Mouse (Mus musculus): Measurements from ENCODE around the gene Pef1. TPM values are rescaled to one million over a fixed set of nuclear protein-coding genes. Genes with fewer than 3 reads are reported as not detected.

The Pef1 gene
- 15.4 and 17.9 TPM in 2 replicates for total RNA-seq (2017)

- 0 out of 4 replicates have a peak, but pooled peaks of 1 of the 2 experiments have one; percentile 48 for ATAC-seq (replicated peaks in 1 of 2; ENCODE audit: insufficient read depth in 1 of 2, low FRiP score in 2 of 2, low TSS enrichment in 1 of 2, low read depth in 1 of 2, poor library complexity in 2 of 2, severe bottlenecking in 2 of 2)
Observed at GRCm38 (mm10) chr4:130102111-130102651, at the start of gene Pef1. Gene Pef1, plus strand, starts transcription at chr4:130102558.

- no peak for ATAC-seq (replicated peaks in 1 of 2; ENCODE audit: insufficient read depth in 1 of 2, low FRiP score in 2 of 2, low TSS enrichment in 1 of 2, low read depth in 1 of 2, poor library complexity in 2 of 2, severe bottlenecking in 2 of 2)
Observed at GRCm38 (mm10) chr4:130053111-130053510, 49.2 kb upstream of the Pef1 start.

DNA sequence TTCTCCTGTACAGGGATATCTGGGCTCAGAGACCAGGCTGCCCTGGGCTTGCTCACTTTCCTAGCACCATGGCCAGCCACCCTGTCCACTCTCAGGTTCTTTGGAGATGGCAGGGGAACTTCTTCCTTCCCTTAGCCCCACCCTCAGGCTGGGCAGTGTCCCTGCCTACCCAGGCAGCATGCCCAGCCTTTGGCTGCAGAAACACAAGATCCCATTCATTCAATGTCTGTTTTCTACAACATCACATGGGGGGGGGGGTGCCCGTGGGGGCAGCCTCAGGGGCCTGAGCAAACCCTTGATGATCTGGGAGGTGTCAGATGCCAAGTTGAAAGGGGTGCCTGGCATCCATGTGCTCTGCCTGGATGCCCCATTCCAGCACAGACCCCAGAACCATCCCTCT is 47.6 kb upstream of the Pef1 start:
- ATAC-seq (replicated peaks in 1 of 2; ENCODE audit: insufficient read depth in 1 of 2, low FRiP score in 2 of 2, low TSS enrichment in 1 of 2, low read depth in 1 of 2, poor library complexity in 2 of 2, severe bottlenecking in 2 of 2): no peak

DNA sequence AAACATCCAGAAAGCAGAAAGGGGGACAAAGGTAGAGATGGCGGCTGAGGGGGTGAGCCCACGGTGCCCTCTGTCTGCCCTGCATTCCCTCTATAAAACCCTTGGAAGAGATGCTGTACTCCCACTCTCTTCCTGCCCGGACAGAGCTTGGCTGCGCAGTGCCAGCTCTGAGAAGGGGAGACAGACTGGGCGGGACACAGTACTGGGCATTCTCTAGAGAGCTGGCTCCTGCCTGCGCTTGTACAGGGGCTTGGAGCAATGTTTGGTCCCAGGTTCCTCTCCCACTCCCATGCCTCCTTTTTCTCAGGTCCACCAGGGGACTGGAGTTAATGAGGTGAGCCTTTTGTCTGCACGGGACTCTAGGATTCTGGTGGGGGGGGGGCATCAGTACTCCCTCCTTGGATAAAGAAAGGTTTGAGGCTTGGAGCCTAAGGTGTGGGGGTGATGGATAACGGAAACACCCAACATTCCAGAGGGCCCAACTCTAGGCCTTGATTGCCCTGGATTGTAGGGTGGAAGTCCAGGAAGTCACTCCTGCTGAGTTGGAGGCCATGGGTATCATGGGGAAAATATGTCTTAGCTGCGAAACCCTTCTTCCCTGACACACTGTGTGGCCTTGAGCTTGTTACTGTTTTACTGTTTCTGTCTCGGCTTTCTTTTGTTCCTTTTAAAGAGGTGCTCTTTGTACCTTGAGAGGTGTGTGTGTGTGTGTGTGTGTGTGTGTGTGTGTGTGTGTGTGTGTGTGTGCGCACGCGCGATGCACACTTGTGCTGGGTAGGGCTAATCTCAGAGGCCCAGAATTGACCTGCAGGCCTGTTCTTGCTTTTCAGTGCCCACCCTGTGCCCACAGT is 47.0 kb upstream of the Pef1 start:
- ATAC-seq (replicated peaks in 1 of 2; ENCODE audit: insufficient read depth in 1 of 2, low FRiP score in 2 of 2, low TSS enrichment in 1 of 2, low read depth in 1 of 2, poor library complexity in 2 of 2, severe bottlenecking in 2 of 2): no peak

DNA sequence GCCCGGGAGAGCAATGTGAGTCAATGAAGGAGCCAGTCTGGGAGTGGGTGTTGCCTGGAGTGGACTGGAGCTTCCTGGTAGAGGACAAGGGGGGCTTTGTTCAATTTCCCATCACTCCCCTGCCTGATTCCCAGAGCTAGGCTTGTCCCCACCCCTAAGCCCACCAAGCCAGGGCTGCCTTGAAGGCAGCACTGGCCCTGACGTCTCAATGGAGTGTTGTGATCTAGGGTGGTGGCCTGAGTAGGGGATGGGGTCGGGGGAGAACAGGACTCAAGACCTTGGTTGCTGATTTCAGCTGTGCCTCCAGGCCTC is 46.4 kb upstream of the Pef1 start:
- ATAC-seq (replicated peaks in 1 of 2; ENCODE audit: insufficient read depth in 1 of 2, low FRiP score in 2 of 2, low TSS enrichment in 1 of 2, low read depth in 1 of 2, poor library complexity in 2 of 2, severe bottlenecking in 2 of 2): no peak

GRCm38 (mm10) chr4:130056471-130056870 is 45.9 kb upstream of the Pef1 start:
- no peak for ATAC-seq (replicated peaks in 1 of 2; ENCODE audit: insufficient read depth in 1 of 2, low FRiP score in 2 of 2, low TSS enrichment in 1 of 2, low read depth in 1 of 2, poor library complexity in 2 of 2, severe bottlenecking in 2 of 2)

DNA sequence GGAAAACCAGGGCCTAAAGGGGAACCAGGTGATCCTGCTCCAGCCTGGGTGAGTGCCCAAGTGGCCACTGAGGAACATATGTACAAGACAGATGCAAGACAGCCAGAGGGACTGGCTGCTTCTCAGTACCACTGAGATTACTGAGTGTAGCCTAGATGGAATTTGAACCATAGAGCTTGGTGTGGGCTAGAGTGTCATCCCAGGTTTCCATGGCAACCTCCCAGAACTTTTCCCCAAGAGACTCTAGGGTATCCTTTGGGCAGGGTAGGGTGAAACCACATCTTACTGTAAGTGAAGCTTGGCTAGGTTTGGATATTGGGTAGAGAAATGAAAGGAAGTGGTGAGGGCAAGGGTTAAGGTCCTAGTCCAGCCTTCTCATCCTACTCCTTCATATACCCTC is 41.4 kb upstream of the Pef1 start:
- ATAC-seq (replicated peaks in 1 of 2; ENCODE audit: insufficient read depth in 1 of 2, low FRiP score in 2 of 2, low TSS enrichment in 1 of 2, low read depth in 1 of 2, poor library complexity in 2 of 2, severe bottlenecking in 2 of 2): no peak

- ATAC-seq (replicated peaks in 1 of 2; ENCODE audit: insufficient read depth in 1 of 2, low FRiP score in 2 of 2, low TSS enrichment in 1 of 2, low read depth in 1 of 2, poor library complexity in 2 of 2, severe bottlenecking in 2 of 2): no peak
Observed at GRCm38 (mm10) chr4:130063191-130063590, 39.2 kb upstream of the Pef1 start.

DNA sequence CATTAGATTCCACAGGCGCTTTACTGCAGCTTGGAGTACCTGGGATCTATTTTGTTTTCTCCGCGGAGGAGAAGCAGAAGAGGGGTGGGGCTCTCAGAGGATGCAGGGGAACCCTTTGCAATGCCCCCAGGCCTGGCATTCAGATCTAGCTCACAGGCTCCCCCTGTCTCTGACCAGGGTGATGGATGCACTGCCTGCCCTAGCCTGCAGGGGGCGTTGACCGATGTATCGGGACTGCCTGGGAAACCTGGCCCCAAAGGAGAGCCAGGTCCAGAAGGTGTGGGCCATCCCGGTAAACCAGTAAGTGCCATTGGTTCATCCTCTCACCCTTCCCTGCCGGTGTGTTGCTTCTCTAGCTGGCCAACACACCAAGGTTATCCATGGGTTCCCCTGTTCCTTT is 35.5 kb upstream of the Pef1 start:
- peak; percentile 22 to 49; a peak in 3 of 4 replicates for ATAC-seq (replicated peaks in 1 of 2; ENCODE audit: insufficient read depth in 1 of 2, low FRiP score in 2 of 2, low TSS enrichment in 1 of 2, low read depth in 1 of 2, poor library complexity in 2 of 2, severe bottlenecking in 2 of 2)

DNA sequence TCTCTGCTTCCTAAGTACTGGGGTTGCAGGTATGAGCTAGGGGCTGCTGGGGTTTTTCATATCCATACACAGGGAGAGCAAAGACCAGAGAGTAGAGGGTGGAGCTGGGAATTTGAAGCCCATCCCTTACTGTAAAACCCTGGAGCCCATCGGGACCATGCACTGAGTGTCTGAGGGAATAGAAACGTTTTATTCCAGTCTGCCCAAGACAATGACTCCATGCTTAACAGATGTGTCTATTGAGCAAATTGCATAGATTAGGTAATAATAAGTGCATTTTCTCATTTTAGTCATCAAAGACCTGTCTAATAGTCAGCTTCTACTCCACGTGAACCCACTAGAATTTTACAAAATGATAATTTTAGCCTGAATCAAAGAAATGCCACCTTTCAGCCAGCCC is 31.8 kb upstream of the Pef1 start:
- no peak for ATAC-seq (replicated peaks in 1 of 2; ENCODE audit: insufficient read depth in 1 of 2, low FRiP score in 2 of 2, low TSS enrichment in 1 of 2, low read depth in 1 of 2, poor library complexity in 2 of 2, severe bottlenecking in 2 of 2)

GRCm38 (mm10) chr4:130071758-130072157 is 30.6 kb upstream of the Pef1 start:
- ATAC-seq (replicated peaks in 1 of 2; ENCODE audit: insufficient read depth in 1 of 2, low FRiP score in 2 of 2, low TSS enrichment in 1 of 2, low read depth in 1 of 2, poor library complexity in 2 of 2, severe bottlenecking in 2 of 2): no peak

GRCm38 (mm10) chr4:130073367-130073766 is 29.0 kb upstream of the Pef1 start:
- no peak for ATAC-seq (replicated peaks in 1 of 2; ENCODE audit: insufficient read depth in 1 of 2, low FRiP score in 2 of 2, low TSS enrichment in 1 of 2, low read depth in 1 of 2, poor library complexity in 2 of 2, severe bottlenecking in 2 of 2)

DNA sequence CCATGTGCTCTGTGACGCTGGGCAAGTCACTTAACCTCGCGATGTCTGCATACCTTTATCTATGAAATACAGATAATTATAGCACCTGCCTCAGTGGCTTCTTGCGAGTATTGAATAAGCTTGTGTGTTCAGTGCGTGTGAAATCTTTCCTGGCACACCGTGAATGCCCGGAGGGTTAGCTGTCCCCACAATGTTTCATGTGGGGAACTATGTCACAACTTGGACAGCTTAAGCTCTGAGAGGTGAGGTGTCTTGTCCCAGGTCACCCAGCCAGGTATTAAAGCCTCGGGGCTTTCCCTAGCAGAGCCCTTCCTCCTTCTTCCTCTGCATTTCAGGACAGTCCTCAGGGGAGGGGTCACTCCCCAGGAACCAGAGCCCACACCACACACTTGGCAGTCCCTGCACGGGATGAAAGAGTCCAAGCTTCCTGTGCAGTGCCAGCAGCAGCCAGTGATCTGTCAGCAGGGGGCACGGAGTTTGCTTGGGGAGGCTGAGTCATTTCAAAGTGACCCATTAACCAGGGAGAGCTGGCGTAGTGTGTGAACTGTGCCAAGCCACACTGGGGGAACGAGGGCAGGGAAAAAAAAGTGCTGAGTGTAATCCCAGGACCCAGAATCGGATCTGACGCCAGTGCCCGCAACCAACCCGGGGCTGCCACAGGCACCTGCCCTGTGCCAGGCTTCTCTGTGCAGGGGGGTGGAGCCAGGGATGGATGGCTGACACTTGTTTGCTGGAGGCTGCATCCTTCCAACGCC is 27.4 kb upstream of the Pef1 start:
- peak; percentile 88 for ATAC-seq (replicated peaks in 1 of 2; ENCODE audit: insufficient read depth in 1 of 2, low FRiP score in 2 of 2, low TSS enrichment in 1 of 2, low read depth in 1 of 2, poor library complexity in 2 of 2, severe bottlenecking in 2 of 2)

DNA sequence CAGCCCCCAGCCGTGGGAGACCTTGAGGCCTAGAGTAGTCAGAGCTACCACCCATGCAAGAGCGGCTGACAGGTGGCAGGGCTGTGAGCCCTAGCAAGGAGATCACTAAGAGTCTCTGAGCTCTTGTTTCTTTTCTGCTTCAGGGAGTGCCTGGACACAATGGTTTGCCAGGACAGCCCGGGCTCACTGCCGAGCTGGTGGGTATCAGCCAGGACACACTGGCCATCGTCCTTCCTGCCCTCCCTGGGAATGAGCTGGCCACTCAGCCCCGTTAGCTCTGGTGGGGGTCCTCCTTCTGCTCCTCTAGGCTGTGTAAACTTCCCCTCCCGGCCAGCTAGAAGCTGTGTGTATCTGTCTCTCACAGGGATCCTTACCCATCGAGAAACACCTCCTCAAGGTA is 25.5 kb upstream of the Pef1 start:
- no peak for ATAC-seq (replicated peaks in 1 of 2; ENCODE audit: insufficient read depth in 1 of 2, low FRiP score in 2 of 2, low TSS enrichment in 1 of 2, low read depth in 1 of 2, poor library complexity in 2 of 2, severe bottlenecking in 2 of 2)

DNA sequence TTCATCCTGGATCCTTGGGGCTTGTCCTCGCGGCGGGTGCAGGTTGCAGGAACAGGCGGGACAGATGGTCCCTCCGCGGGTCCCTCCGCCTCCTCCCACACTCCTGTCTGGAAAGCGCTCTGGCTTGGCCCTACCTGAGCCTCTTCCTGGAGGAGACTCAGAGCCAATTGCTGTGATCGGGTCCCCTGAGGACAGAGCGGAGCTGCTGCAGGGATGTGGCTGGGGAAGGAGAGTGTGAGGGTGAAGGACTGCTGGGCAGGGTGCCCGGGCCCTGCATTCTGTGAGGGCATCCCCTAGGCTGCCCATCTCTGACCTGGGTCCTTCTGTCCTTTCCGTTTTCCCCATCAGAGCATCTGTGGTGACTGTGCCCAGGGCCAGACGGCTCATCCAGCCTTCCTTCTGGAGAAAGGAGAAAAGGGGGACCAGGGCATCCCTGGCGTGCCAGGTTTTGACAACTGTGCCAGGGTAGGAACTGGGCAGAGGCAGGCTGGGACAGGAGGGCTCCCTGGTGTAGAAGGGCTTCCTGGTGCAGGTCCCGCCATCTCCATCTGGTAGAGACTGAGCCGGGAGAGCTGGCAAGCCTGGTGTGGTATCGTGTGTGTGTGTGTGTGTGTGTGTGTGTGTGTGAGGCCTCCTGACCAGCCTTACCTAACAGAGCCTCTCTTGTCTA is 23.4 kb upstream of the Pef1 start:
- no peak for ATAC-seq (replicated peaks in 1 of 2; ENCODE audit: insufficient read depth in 1 of 2, low FRiP score in 2 of 2, low TSS enrichment in 1 of 2, low read depth in 1 of 2, poor library complexity in 2 of 2, severe bottlenecking in 2 of 2)

GRCm38 (mm10) chr4:130079521-130079920 is 22.8 kb upstream of the Pef1 start:
- no peak for ATAC-seq (replicated peaks in 1 of 2; ENCODE audit: insufficient read depth in 1 of 2, low FRiP score in 2 of 2, low TSS enrichment in 1 of 2, low read depth in 1 of 2, poor library complexity in 2 of 2, severe bottlenecking in 2 of 2)

DNA sequence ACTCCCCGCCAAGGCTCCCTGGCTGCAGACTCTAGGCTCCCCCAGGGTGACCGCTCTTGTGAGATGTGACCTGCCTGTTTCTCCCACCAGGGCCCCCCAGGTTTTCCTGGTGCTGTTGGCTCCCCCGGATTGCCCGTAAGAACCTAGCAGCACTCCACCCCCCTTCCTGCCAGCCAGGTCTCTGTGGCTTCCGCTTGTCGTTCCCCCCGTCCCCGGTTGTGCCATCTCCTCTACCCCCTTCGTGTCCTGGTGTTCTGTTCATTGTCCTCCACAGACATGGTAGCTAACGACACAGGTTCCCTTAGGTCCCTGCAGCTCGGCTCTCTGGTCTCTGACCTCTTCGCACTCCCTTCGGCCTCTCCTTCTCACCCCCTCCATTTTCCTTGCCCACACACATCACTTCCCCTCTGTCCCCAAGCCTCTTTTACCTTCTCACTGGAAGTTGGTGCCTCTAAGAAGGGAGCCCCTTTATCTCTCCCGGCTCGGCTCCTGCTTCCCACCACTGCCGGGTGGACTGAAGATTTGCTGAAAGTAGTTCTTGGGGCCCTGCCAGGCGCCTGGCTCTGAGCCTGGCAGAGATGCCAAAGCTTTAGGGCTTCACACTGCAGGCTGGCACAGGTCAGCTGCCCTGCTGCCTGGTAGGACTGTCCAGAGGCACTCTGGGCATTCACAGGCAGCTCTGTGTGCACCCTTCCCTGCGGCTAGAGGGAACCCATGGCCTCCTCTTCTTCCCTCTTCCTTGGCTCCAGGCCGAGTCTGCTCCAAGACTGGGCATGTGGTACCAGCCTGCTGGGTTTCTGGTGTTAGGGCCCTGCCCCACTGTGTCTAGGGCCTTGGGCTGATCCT is 20.8 kb upstream of the Pef1 start:
- ATAC-seq (replicated peaks in 1 of 2; ENCODE audit: insufficient read depth in 1 of 2, low FRiP score in 2 of 2, low TSS enrichment in 1 of 2, low read depth in 1 of 2, poor library complexity in 2 of 2, severe bottlenecking in 2 of 2): peak; percentile 36 to 53

All from hematopoietic stem cell, adult 5-6 weeks (primary cell).